Mouse (Mus musculus) gonadal fat pad, adult 2 months (tissue): ENCODE data around the gene Capns2. TPM values are rescaled to one million over a fixed set of nuclear protein-coding genes. Genes with fewer than 3 reads are reported as not detected.

Experiments
- DNase-seq: peaks from one replicate; pipeline ENCODE4 v3.0.0-alpha.2; 2012; ENCODE audit warnings: low read depth
- polyA plus RNA-seq: library from polyadenylated mRNA; depleted of rRNA; stranded (reverse); fragments of >200 nt; gene quantifications from 2 replicates; pipeline ENCODE4 v1.2.3, GENCODE M21; 2012; rRNA removed

The Capns2 gene
- polyA plus RNA-seq, 1 experiment, result 0.15 TPM

GRCm38 (mm10) chr8:92906553-92906952 lies 5.3 kb downstream of the Capns2 start:
- no peak for DNase-seq

GRCm38 (mm10) chr8:92908448-92908847 lies 7.2 kb downstream of the Capns2 start:
- DNase-seq, result no peak

DNA sequence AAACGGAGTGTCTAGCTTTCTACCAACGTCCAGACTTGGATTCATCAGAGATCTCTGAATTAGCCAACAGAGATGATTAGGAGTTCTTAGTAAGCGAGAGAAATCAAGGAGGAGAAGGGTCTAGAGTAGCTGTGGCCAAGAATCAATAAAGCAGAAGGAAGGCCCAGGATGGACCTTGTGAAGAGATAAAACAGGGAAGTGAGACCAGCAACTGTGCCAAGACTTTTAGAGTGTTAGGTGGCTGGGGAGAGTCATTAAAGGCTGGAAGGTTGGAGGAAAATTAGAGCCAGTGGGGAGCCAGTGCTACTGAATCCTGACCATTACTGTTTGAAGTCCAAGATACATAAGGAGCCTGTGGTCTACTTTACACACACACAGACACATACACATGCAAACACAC lies 10.3 kb downstream of the Capns2 start:
- DNase-seq, result no peak

DNA sequence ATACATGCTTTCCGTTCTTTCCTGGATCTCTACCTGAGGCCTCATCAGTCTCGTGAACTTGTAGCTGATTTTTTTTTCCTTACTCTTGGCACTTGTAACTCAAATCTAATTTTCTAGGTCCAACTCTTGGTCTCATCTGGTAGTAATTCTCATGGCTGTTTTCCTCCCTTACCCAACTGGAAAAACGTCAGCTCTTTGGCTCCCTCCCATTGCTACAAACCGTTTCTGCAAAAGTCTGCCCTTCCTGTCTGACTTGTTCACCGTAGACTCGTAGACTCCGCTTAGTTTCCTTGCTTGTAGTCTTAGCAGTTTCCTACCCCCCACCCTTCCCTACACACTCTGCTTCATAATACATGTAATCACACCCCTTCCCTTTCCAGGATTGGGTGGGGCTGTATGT lies 12.2 kb downstream of the Capns2 start:
- no peak for DNase-seq

GRCm38 (mm10) chr8:92916082-92916481 lies 14.9 kb downstream of the Capns2 start:
- no peak for DNase-seq

DNA sequence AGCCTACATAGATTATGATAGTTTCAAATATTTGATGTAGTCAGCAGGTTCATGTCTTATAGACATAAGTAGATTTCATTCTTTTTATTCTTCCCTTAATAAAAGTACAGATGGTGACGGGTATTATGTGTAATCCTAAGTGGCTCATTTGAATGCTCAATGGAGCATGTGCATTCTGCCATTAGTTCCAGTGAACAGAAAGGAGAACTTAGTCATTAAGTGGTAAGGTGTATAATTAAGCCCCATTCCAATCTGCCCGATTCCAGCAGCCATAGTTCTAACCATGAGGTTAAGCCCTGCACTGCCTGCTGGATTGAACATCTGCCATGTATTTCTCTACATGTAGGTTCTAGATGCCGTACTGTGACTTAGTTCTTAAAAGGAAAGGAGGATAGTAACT lies 20.6 kb downstream of the Capns2 start:
- no peak for DNase-seq

- no peak for DNase-seq
Measured at GRCm38 (mm10) chr8:92928986-92929385, 27.8 kb downstream of the Capns2 start.

DNA sequence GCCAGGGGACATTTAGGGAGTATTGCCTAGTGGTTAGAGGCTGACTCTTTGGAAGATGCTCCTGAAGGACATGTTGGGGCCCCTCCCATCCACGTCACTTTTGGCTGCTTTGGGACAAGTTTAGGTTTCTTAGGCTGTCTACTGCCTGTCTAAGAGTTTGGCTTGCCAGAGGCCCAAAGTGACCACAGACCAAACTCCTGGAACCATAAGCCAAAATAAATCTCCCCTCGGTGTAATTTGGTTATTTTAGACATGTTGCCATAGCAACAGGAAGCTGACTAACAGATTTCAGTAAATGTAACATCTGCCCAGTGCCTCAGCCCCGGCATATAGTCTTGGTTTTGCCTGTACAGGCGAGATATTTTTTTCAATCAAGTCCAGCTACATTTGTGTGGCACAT lies 36.8 kb downstream of the Capns2 start:
- DNase-seq, result no peak

DNA sequence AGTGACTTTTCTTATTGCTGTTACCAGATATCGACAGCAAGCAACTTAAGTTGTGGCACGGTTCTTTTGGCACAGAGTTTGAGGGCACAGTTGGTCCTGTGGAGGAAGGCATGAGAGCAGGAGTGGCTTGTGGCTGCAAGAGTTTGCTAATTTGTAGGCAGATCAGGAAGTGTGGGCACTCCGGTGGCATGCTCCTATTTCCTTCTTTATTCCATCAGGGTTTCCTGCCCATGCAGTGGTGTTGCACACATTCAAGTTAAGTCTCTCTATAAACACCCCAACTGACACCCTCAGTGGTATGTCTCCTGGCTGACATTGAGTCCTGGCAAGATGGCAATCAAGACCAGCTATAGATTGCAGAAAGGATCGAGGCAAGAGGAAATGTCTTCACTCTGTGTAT lies 47.9 kb downstream of the Capns2 start:
- DNase-seq, result no peak

GRCm38 (mm10) chr8:92950639-92951371 lies 49.6 kb downstream of the Capns2 start:
- DNase-seq, result no peak

Other genes with a start within 250 kb of the Capns2 start
- gene Irx6, start 227.1 kb upstream of the Capns2 start, polyA plus RNA-seq, result not detected in 2 replicates
- 51.3 and 53.6 TPM in 2 replicates for gene Mmp2, start 74.1 kb upstream of the Capns2 start, polyA plus RNA-seq
- gene Lpcat2, start 46.1 kb upstream of the Capns2 start, polyA plus RNA-seq, result 1.8 and 2.7 TPM in 2 replicates
- gene Slc6a2, start 58.7 kb downstream of the Capns2 start, polyA plus RNA-seq, result 0.42 and 0.90 TPM in 2 replicates
- not detected in 2 replicates for gene Ces1a, start 146.8 kb downstream of the Capns2 start, polyA plus RNA-seq
- gene Ces1b, start 178.6 kb downstream of the Capns2 start, polyA plus RNA-seq, result 0.27 and 0.35 TPM in 2 replicates
- gene Ces1c, start 229.9 kb downstream of the Capns2 start, polyA plus RNA-seq, result 1.7 TPM in 1 of 2 replicates, not detected in the other